Mouse (Mus musculus) myocyte (in vitro differentiated cells): ENCODE measurements around the gene Olfr622. TPM values are rescaled to one million over a fixed set of nuclear protein-coding genes. Genes with fewer than 3 reads are reported as not detected.

Experiments
- H3K27me3 ChIP-seq: one replicate; pipeline ENCODE4 v1.6.1; 2011; ENCODE audit not compliant: control insufficient read depth, insufficient read depth, insufficient read length
- H3K36me3 ChIP-seq: one replicate; pipeline ENCODE4 v1.6.1; 2011; ENCODE audit not compliant: control insufficient read depth, insufficient read depth
- H3K4me2 ChIP-seq: one replicate; pipeline ENCODE4 v1.6.1; 2011; ENCODE audit warnings: low read depth, control low read depth
- H3K4me3 ChIP-seq: one replicate; pipeline ENCODE4 v1.5.1; 2011; ENCODE audit warnings: mild to moderate bottlenecking, control low read depth, moderate library complexity
- H3K79me2 ChIP-seq: one replicate; pipeline ENCODE4 v1.6.1; 2011; ENCODE audit not compliant: control insufficient read depth, insufficient read depth
- H3ac ChIP-seq: one replicate; pipeline ENCODE4 v1.6.1; 2011; ENCODE audit not compliant: control insufficient read depth, insufficient read length
- CEBPB ChIP-seq: IDR thresholded peaks from 2 replicates; pipeline ENCODE4 v1.6.1; 2011; ENCODE audit warnings: mild to moderate bottlenecking, moderate library complexity; ENCODE audit not compliant: poor library complexity, insufficient read depth, severe bottlenecking
- E2F4 ChIP-seq: IDR thresholded peaks from one replicate; pipeline ENCODE4 v1.6.1; 2011; ENCODE audit warnings: mild to moderate bottlenecking, control low read depth, moderate library complexity; ENCODE audit not compliant: insufficient read depth
- MAX ChIP-seq: IDR thresholded peaks from one replicate; pipeline ENCODE4 v1.6.1; 2011; ENCODE audit warnings: low read depth, mild to moderate bottlenecking, control low read depth
- MYOD1 ChIP-seq, 3 experiments: IDR thresholded peaks; one replicate each; pipeline ENCODE4 v1.6.1; 2011; ENCODE audit warnings: control low read depth in 2 of 3, low read depth in 2 of 3, mild to moderate bottlenecking in 2 of 3, moderate library complexity in 1 of 3; ENCODE audit not compliant: insufficient read length in 2 of 3, control insufficient read depth in 1 of 3
- MYOG ChIP-seq, 3 experiments: IDR thresholded peaks; one replicate each; pipeline ENCODE4 v1.6.1; 2011; ENCODE audit warnings: control low read depth in 2 of 3, low read depth in 2 of 3, mild to moderate bottlenecking in 2 of 3; ENCODE audit not compliant: insufficient read length in 2 of 3, control insufficient read depth in 1 of 3, insufficient read depth in 1 of 3
- POLR2A ChIP-seq: IDR thresholded peaks from one replicate; pipeline ENCODE4 v1.6.1; 2011; ENCODE audit warnings: low read depth, mild to moderate bottlenecking, control low read depth, moderate library complexity; ENCODE audit not compliant: insufficient read length
- POLR2AphosphoS2 ChIP-seq: IDR thresholded peaks from one replicate; pipeline ENCODE4 v1.6.1; 2011; ENCODE audit warnings: low read depth, control low read depth; ENCODE audit not compliant: insufficient read length
- REST ChIP-seq: IDR thresholded peaks from one replicate; pipeline ENCODE4 v1.6.1; 2011; ENCODE audit warnings: mild to moderate bottlenecking, control low read depth, moderate library complexity; ENCODE audit not compliant: insufficient read depth, insufficient read length
- SRF ChIP-seq: IDR thresholded peaks from one replicate; pipeline ENCODE4 v1.6.1; 2011; ENCODE audit warnings: low read depth; ENCODE audit not compliant: control insufficient read depth, insufficient read length
- TCF12 ChIP-seq: IDR thresholded peaks from one replicate; pipeline ENCODE4 v1.6.1; 2011; ENCODE audit warnings: mild to moderate bottlenecking, control low read depth; ENCODE audit not compliant: poor library complexity, insufficient read depth, severe bottlenecking
- TCF3 ChIP-seq: IDR thresholded peaks from one replicate; pipeline ENCODE4 v1.6.1; 2011; ENCODE audit warnings: low read depth, control low read depth; ENCODE audit not compliant: insufficient read length
- USF1 ChIP-seq: IDR thresholded peaks from one replicate; pipeline ENCODE4 v1.6.1; 2011; ENCODE audit warnings: low read depth, mild to moderate bottlenecking, control low read depth, moderate library complexity
- polyA plus RNA-seq: library from polyadenylated mRNA; unstranded; fragments of >200 nt; fragmentation: generic; extraction: Trizol; gene quantifications from one replicate; pipeline ENCODE4 v1.2.1, GENCODE M21; 2012; ENCODE audit warnings: missing spikeins

The Olfr622 gene
- polyA plus RNA-seq, result not detected

DNA sequence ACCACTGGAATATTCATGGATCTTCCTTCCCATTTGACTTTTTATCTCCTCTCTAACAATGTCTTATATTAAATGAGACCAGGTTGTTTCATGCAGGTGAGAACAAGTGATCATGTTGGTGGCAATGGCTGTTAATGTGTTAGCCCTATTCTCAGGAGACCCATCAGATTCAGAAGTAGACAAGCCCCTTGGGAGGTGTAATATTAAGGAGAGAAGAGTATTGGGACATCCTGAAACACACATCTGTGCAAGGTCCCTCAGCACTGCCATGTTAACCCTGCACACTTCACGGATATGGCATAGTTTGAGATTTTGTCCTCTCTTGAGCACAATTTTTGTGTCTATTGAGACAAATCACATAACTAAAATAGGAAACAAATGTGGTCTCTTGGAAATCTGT is at the start of gene Olfr622:
Gene Olfr622, minus strand, starts transcription at position 101 of the 400 bp plus-strand sequence.
- no peak within 1 kb of the TSS for H3ac ChIP-seq
- no peaks in the 10 kb centered on the region for H3K36me3 ChIP-seq
- no peaks in the 10 kb centered on the region for H3K27me3 ChIP-seq
- no peak within 1 kb of the TSS for H3K4me3 ChIP-seq
- no peak for TF ChIP-seq TCF12
- no peak for TF ChIP-seq SRF
- no peak for TF ChIP-seq POLR2A
- TF ChIP-seq TCF3, result no peak
- no peak for TF ChIP-seq USF1
- no peak for TF ChIP-seq E2F4
- TF ChIP-seq MAX, result no peak
- TF ChIP-seq REST, result no peak
- TF ChIP-seq CEBPB, result no peak
- no peak for TF ChIP-seq MYOD1 (IDR thresholded peaks at IDR 0.05; ENCODE audit: control insufficient read depth in 1 of 3, insufficient read length in 2 of 3, low read depth in 2 of 3)
- TF ChIP-seq MYOG (IDR thresholded peaks at IDR 0.05; ENCODE audit: control insufficient read depth in 1 of 3, insufficient read depth in 1 of 3, insufficient read length in 2 of 3, low read depth in 2 of 3), result no peak
- no peak for TF ChIP-seq POLR2AphosphoS2
- H3K4me2 ChIP-seq, result no peak within 1 kb of the TSS
- H3K79me2 ChIP-seq, result no peaks in the 10 kb centered on the region

DNA sequence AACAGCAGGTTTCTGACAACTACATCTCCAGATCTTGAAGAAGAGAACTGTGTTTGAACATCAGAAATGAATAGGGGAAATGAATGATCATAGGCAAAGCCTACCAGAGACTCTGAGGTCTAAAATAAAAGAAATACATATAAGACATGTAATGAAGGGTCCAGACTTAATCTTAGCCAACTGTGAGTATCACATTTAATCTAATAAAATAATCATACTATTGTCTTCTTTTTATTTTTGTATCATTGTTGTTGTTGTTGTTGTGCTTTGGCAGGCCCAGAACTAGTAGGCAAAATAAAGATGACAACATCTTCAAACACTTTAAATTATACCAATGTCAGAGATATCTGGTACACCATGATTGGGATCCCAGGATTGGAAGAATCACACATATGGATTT is 39.9 kb upstream of the Olfr622 start, which contains the start of gene Olfr625-ps1:
Gene Olfr625-ps1, plus strand, starts transcription at position 301 of the 400 bp plus-strand sequence.
- no peak within 1 kb of the TSS for H3K4me2 ChIP-seq
- no peak within 1 kb of the TSS for H3ac ChIP-seq
- no peak for TF ChIP-seq POLR2AphosphoS2
- no peak for TF ChIP-seq MAX
- TF ChIP-seq MYOD1 (IDR thresholded peaks at IDR 0.05; ENCODE audit: control insufficient read depth in 1 of 3, insufficient read length in 2 of 3, low read depth in 2 of 3), result no peak
- TF ChIP-seq SRF, result no peak
- no peak for TF ChIP-seq USF1
- no peak for TF ChIP-seq CEBPB
- TF ChIP-seq REST, result no peak
- TF ChIP-seq MYOG (IDR thresholded peaks at IDR 0.05; ENCODE audit: control insufficient read depth in 1 of 3, insufficient read depth in 1 of 3, insufficient read length in 2 of 3, low read depth in 2 of 3), result no peak
- no peak for TF ChIP-seq POLR2A
- TF ChIP-seq E2F4, result no peak
- no peak for TF ChIP-seq TCF3
- TF ChIP-seq TCF12, result no peak
- no peaks in the 10 kb centered on the region for H3K36me3 ChIP-seq
- no peaks in the 10 kb centered on the region for H3K79me2 ChIP-seq
- no peaks in the 10 kb centered on the region for H3K27me3 ChIP-seq
- H3K4me3 ChIP-seq, result no peak within 1 kb of the TSS

DNA sequence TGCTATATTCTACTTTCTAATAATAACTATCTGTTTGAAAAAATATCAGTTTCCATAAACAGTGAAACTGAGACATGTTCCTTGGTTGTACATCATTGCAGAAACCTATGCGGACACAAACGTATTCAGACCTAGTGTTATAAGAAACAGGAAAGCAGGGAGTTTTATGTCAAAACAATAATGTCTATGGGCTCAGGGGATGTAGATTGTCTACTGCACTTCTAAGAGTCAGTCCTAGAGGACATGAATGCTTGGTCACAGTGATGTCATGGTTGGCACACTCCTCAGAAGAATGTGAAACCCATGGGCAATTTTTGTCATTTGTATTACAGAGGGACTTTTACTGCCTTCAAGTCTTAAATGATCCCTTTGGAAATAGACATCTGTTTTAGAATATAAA is 28.6 kb upstream of the Olfr622 start, which contains the start of gene Olfr624:
Gene Olfr624, minus strand, starts transcription at position 101 of the 400 bp plus-strand sequence.
- no peak within 1 kb of the TSS for H3K4me2 ChIP-seq
- no peak within 1 kb of the TSS for H3K4me3 ChIP-seq
- no peak within 1 kb of the TSS for H3ac ChIP-seq
- no peaks in the 10 kb centered on the region for H3K79me2 ChIP-seq
- no peak for TF ChIP-seq MAX
- no peak for TF ChIP-seq POLR2AphosphoS2
- H3K27me3 ChIP-seq, result no peaks in the 10 kb centered on the region
- H3K36me3 ChIP-seq, result no peaks in the 10 kb centered on the region

DNA sequence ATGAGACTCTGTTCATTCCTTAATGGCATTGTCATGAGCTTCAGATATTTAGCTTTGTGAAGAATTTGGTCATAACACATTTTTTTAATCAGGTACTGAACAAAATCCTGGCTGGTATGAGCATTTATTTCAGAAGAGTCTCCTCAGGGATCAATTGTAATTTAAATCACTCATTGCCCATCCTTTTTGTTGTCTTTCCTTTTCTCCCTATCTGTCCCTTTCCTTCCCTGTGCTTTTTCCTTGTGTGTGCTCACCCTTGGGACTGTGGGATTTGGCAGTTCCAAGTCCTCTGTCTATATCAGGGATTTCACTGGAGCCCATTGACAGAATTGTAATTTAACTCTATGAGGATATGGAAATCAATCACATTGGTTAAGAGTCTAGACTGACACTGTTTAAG is 21.1 kb upstream of the Olfr622 start, which contains the start of gene Olfr623:
Gene Olfr623, minus strand, starts transcription at position 101 of the 400 bp plus-strand sequence.
- TF ChIP-seq POLR2A (no peak), MYOD1 (IDR thresholded peaks at IDR 0.05; ENCODE audit: control insufficient read depth in 1 of 3, insufficient read length in 2 of 3, low read depth in 2 of 3) (no peak), REST (no peak), MAX (no peak), TCF3 (no peak), MYOG (IDR thresholded peaks at IDR 0.05; ENCODE audit: control insufficient read depth in 1 of 3, insufficient read depth in 1 of 3, insufficient read length in 2 of 3, low read depth in 2 of 3) (no peak), POLR2AphosphoS2 (no peak), CEBPB (no peak), TCF12 (no peak), SRF (no peak), USF1 (no peak), E2F4 (no peak)
- Histone ChIP-seq H3K36me3 (no peaks in the 10 kb centered on the region), H3K4me3 (no peak within 1 kb of the TSS), H3K27me3 (no peaks in the 10 kb centered on the region), H3K79me2 (no peaks in the 10 kb centered on the region), H3ac (no peak within 1 kb of the TSS), H3K4me2 (no peak within 1 kb of the TSS)

DNA sequence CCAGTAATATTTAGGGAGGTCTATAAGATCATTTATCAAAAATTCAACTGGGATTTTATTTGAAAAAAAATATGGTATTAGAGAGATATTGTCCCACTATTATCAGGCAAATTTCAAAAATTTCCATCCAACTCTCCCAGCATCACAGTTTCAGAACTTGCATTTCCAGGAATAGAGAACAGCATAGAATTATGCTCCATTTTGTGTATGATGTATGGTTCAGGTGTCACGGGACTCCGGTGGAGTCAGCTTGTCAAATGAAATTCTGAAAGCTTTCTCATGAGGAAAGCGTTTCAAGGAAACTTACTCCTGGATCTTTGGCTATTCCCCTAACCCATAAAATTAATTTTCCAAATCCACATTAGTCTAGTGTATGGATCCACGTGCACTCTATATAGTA is 1.6 kb upstream of the Olfr622 start:
- TF ChIP-seq SRF, result no peak
- TF ChIP-seq TCF3, result no peak
- no peak for TF ChIP-seq REST
- no peak for TF ChIP-seq MYOG (IDR thresholded peaks at IDR 0.05; ENCODE audit: control insufficient read depth in 1 of 3, insufficient read depth in 1 of 3, insufficient read length in 2 of 3, low read depth in 2 of 3)
- no peak for TF ChIP-seq MYOD1 (IDR thresholded peaks at IDR 0.05; ENCODE audit: control insufficient read depth in 1 of 3, insufficient read length in 2 of 3, low read depth in 2 of 3)
- no peak for TF ChIP-seq POLR2AphosphoS2
- TF ChIP-seq POLR2A, result no peak
- no peak for TF ChIP-seq CEBPB
- TF ChIP-seq MAX, result no peak
- TF ChIP-seq USF1, result no peak
- TF ChIP-seq E2F4, result no peak
- no peak for TF ChIP-seq TCF12
- Histone ChIP-seq H3K4me2 (no peak overlapping the region), H3K36me3 (no peaks in the 10 kb centered on the region), H3K4me3 (no peak overlapping the region), H3K79me2 (no peaks in the 10 kb centered on the region), H3ac (no peak overlapping the region), H3K27me3 (no peaks in the 10 kb centered on the region)
